Mouse (Mus musculus) heart, embryonic 15.5 days (tissue): ENCODE results near the gene Myh11. TPM values are rescaled to one million over a fixed set of nuclear protein-coding genes. Genes with fewer than 3 reads are reported as not detected.
"Not testable (repeated sequence)": the region's sequence is repeated elsewhere in the genome, so short reads cannot be mapped to it uniquely, and the experiment has no call there.

Experiments used
- ATAC-seq: fragments of 200-750 bp; cut with Nextera tagmentation; replicated peaks from 2 replicates; pipeline ENCODE4 v1.8.0; 2017; ENCODE audit warnings: low read depth, moderate TSS enrichment; ENCODE audit not compliant: insufficient number of reproducible peaks, insufficient read depth, low FRiP score
- H3K27ac ChIP-seq: fragments of 300-500 bp; sonication (generic); 2 replicates; pipeline ENCODE4 v1.5.1; 2015; ENCODE audit warnings: mild to moderate bottlenecking, inconsistent platforms
- H3K27me3 ChIP-seq: fragments of 300-500 bp; sonication (generic); 2 replicates; pipeline ENCODE4 v1.6.1; 2015; ENCODE audit warnings: inconsistent platforms
- H3K36me3 ChIP-seq: fragments of 300-500 bp; sonication (generic); 2 replicates; pipeline ENCODE4 v1.6.1; 2015; ENCODE audit warnings: mild to moderate bottlenecking, inconsistent platforms
- H3K4me1 ChIP-seq: fragments of 300-500 bp; sonication (generic); replicated peaks from 2 replicates; pipeline ENCODE4 v1.6.1; 2015; ENCODE audit warnings: inconsistent platforms
- H3K4me2 ChIP-seq: fragments of 300-500 bp; sonication (generic); 2 replicates; pipeline ENCODE4 v1.6.1; 2015; ENCODE audit warnings: inconsistent platforms, mild to moderate bottlenecking, moderate library complexity
- H3K4me3 ChIP-seq: fragments of 300-500 bp; sonication (generic); 2 replicates; pipeline ENCODE4 v1.5.1; 2015; ENCODE audit warnings: mild to moderate bottlenecking, inconsistent platforms
- H3K9ac ChIP-seq: fragments of 300-500 bp; sonication (generic); 2 replicates; pipeline ENCODE4 v1.6.1; 2015; ENCODE audit warnings: mild to moderate bottlenecking, inconsistent platforms
- H3K9me3 ChIP-seq: fragments of 300-500 bp; sonication (generic); replicated peaks from 2 replicates; pipeline ENCODE4 v1.6.1; 2016; ENCODE audit warnings: inconsistent platforms
- WGBS: fragments of 180-500 bp; shearing (Covaris S2); methylation state at CpG from one replicate; pipeline ENCODE4 v1.1.7; 2015; ENCODE audit warnings: mixed read lengths; 5-methylcytosine and 5-hydroxymethylcytosine counted together
- microRNA counts: library from miRNA; unstranded; fragments of <30 nt; microRNA quantifications from one replicate; lab custom pipeline; 2016
- microRNA-seq: library from miRNA; unstranded; fragments of <30 nt; microRNA quantifications from one replicate; pipeline ENCODE4, GENCODE M21; 2016
- polyA plus RNA-seq: library from polyadenylated mRNA; unstranded; fragments of >200 nt; fragmentation: Nextera tagmentation; extraction: Ambion mirVana; gene quantifications from 2 replicates; pipeline ENCODE4 v1.2.1, GENCODE M21; 2015

Myh11 gene
- polyA plus RNA-seq, 1 experiment from 2014 or later: 4.8 TPM

GRCm38 (mm10) chr16:14160941-14161340, 130.2 kb downstream of the Myh11 start:
- Histone ChIP-seq H3K9ac (no peak overlapping the region), H3K36me3 (no peaks in the 10 kb centered on the region), H3K4me2 (no peak overlapping the region), H3K4me1 (peaks cover 35% of the 10 kb centered on the region), H3K9me3 (no peaks in the 10 kb centered on the region), H3K4me3 (no peak overlapping the region), H3K27me3 (no peaks in the 10 kb centered on the region), H3K27ac (no peak overlapping the region)
- no peak for ATAC-seq
- 68% methylated on average over 1 of the region's 1 CpGs for WGBS

DNA sequence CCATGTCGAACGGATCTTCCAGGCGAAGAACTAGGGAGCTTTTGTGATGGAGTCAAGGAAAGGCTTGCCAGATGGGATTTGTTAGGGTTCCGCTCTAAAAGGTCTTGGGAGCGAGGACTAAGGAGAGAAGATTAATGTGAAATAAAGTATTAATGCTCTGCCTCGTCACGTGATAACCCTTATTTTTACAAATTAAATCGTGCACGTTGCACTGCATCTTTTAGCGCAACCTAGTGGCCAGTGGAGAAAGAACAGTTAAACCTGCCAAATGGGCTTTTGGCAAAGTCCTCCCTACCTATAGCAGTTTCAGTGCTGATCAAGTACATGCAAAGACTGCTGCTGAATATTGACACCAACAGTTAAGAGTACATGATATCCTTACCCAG, 131.4 kb downstream of the Myh11 start:
- under 1% methylated on average over 10 of the region's 10 CpGs for WGBS
- no peaks in the 10 kb centered on the region for H3K36me3 ChIP-seq
- ATAC-seq: no peak

GRCm38 (mm10) chr16:14158936-14159745, 132.0 kb downstream of the Myh11 start:
- peak; percentile 94 for ATAC-seq
- H3K4me3 ChIP-seq: peak overlapping the region; percentile 88
- H3K4me1 ChIP-seq: peaks cover 23% of the 10 kb centered on the region
- peak overlapping the region; percentile 99 for H3K27ac ChIP-seq
- no peaks in the 10 kb centered on the region for H3K36me3 ChIP-seq
- under 1% methylated on average over 58 of the region's 58 CpGs for WGBS
- no peaks in the 10 kb centered on the region for H3K9me3 ChIP-seq
- no peaks in the 10 kb centered on the region for H3K27me3 ChIP-seq
- peak overlapping the region; percentile 81 for H3K4me2 ChIP-seq
- peak overlapping the region; percentile 93 for H3K9ac ChIP-seq

More for the DNA sequence above, 131.4 kb downstream of the Myh11 start:
- H3K4me2 ChIP-seq: peak overlapping the region; percentile 81
- peak overlapping the region; percentile 99 for H3K27ac ChIP-seq
- no peaks in the 10 kb centered on the region for H3K9me3 ChIP-seq
- H3K4me3 ChIP-seq: peak overlapping the region; percentile 88
- peak overlapping the region; percentile 93 for H3K9ac ChIP-seq
- H3K27me3 ChIP-seq: no peaks in the 10 kb centered on the region
- peaks cover 27% of the 10 kb centered on the region for H3K4me1 ChIP-seq

GRCm38 (mm10) chr16:14158536-14158935, 132.6 kb downstream of the Myh11 start:
- peaks cover 17% of the 10 kb centered on the region for H3K4me1 ChIP-seq
- H3K9ac ChIP-seq: peak overlapping the region; percentile 79
- H3K4me2 ChIP-seq: peak overlapping the region; percentile 74
- ATAC-seq: no peak
- H3K27ac ChIP-seq: peak overlapping the region; percentile 87
- peaks cover 4% of the 10 kb centered on the region; the same call in 1 of the 2 replicates for H3K36me3 ChIP-seq
- WGBS: 8% methylated on average over 7 of the region's 7 CpGs
- no peaks in the 10 kb centered on the region for H3K27me3 ChIP-seq
- no peaks in the 10 kb centered on the region for H3K9me3 ChIP-seq
- peak overlapping the region; percentile 88 for H3K4me3 ChIP-seq

DNA sequence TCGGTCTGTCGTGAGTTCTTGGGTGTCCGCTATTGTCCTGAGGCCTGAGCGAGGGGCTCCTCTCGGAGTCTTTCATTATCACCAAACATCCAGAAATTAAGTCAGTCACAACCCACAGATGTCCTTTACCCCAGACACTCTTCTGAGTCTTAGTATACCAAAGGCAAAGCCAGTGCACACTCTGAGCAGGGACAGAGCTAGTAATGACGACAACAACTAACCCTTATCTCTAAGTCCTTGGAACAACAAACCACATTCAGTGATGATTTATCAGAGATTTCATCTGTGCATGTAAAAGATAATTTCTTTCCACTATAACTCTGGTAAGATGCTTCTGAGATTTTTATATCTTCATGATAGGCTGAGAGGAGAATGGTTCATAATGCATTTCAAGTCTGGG, 134.9 kb downstream of the Myh11 start:
- WGBS: 90% methylated on average over 6 of the region's 6 CpGs
- H3K4me1 ChIP-seq: peaks cover 12% of the 10 kb centered on the region
- H3K4me3 ChIP-seq: no peak overlapping the region
- H3K9me3 ChIP-seq: no peaks in the 10 kb centered on the region
- no peak overlapping the region for H3K9ac ChIP-seq
- no peaks in the 10 kb centered on the region for H3K27me3 ChIP-seq
- ATAC-seq: no peak
- H3K36me3 ChIP-seq: peaks cover 23% of the 10 kb centered on the region
- H3K27ac ChIP-seq: no peak overlapping the region
- no peak overlapping the region for H3K4me2 ChIP-seq

- not testable (repeated sequence) for ATAC-seq, H3K4me3 ChIP-seq, H3K9me3 ChIP-seq, H3K4me2 ChIP-seq, H3K27ac ChIP-seq, H3K9ac ChIP-seq, H3K27me3 ChIP-seq
- H3K4me1 ChIP-seq: peaks cover 12% of the 10 kb centered on the region
- 73% methylated on average over 1 of the region's 2 CpGs for WGBS
- H3K36me3 ChIP-seq: peaks cover 27% of the 10 kb centered on the region
Observed at GRCm38 (mm10) chr16:14155638-14156037, 135.5 kb downstream of the Myh11 start.

DNA sequence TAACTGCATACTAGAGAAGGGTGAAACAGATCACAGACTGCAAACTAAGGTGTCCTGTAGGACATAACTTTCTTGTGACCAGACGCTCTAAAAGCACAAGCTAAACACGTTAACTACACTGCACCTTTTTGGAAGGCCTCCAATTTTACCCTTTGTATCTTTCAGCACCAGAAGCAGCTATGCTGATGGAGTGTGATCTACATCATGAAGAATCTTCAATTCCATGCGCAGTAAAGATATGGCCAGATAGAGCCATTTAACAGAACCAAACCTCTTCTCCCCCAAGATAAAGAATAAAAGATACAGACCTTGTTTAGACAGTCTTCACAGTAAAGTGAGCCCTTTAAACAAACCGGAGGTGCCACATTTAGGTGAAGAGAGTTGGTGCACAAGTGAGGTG, 139.5 kb downstream of the Myh11 start:
- Histone ChIP-seq H3K27me3 (no peaks in the 10 kb centered on the region), H3K9ac (no peak overlapping the region), H3K4me2 (no peak overlapping the region), H3K9me3 (no peaks in the 10 kb centered on the region), H3K36me3 (peaks cover 50% of the 10 kb centered on the region), H3K27ac (no peak overlapping the region), H3K4me1 (no peaks in the 10 kb centered on the region), H3K4me3 (no peak overlapping the region)
- WGBS: 77% methylated on average over 4 of the region's 4 CpGs
- ATAC-seq: no peak

DNA sequence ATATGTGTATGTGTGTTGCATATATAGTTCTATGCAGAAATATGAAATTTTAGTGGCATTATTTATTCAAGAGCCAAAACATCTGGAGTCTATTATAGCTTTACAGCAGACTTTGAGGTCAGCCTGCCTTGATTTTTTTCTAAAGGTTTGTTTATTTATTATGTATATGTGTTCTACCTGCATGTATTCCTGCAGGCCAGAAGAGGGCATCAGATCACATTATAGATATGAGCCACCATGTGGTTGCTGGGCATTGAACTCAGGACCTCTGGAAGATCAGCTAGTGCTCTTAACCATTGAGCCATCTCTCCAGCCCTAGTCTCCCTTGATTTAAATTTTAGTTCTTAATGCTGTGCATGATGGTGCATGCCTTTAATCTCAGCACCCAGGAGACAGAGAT, 143.5 kb downstream of the Myh11 start:
- no peaks in the 10 kb centered on the region for H3K4me1 ChIP-seq
- H3K27ac ChIP-seq: no peak overlapping the region
- no peak overlapping the region for H3K4me2 ChIP-seq
- H3K9ac ChIP-seq: no peak overlapping the region
- H3K9me3 ChIP-seq: no peaks in the 10 kb centered on the region
- H3K36me3 ChIP-seq: peaks cover 73% of the 10 kb centered on the region
- H3K4me3 ChIP-seq: no peak overlapping the region
- no peaks in the 10 kb centered on the region for H3K27me3 ChIP-seq
- no peak for ATAC-seq

MicroRNA genes within 50 kb of the gene (microRNA counts, 519-probe panel; counts per million panel counts)
- microRNA mmu-miR-484 (lab: Ali Mortazavi, UCI): 2,735 counts per million, percentile 65 among the panel's probes with 10 or more counts

Small RNA genes within 50 kb of the gene (microRNA-seq; reads per million reads assigned to microRNA genes)
- 2,033 reads per million, percentile 83 among the genes with 10 or more reads in this experiment for gene Mir484

Other genes starting within 250 kb of the Myh11 start
- gene Nde1, start 128.1 kb downstream of the Myh11 start, polyA plus RNA-seq: 63.0 and 74.3 TPM in 2 replicates
- gene Marf1, start 128.0 kb downstream of the Myh11 start, polyA plus RNA-seq: 9.5 and 9.7 TPM in 2 replicates
- gene Fopnl, start 26.0 kb upstream of the Myh11 start, polyA plus RNA-seq: 107 and 113 TPM in 2 replicates
- 2.8 and 5.6 TPM in 2 replicates for gene Abcc1, start 70.2 kb upstream of the Myh11 start, polyA plus RNA-seq